Mouse (Mus musculus): ENCODE measurements around the gene Ssr1. TPM values are rescaled to one million over a fixed set of nuclear protein-coding genes. Genes with fewer than 3 reads are reported as not detected.

The Ssr1 gene
- total RNA-seq, 2 experiments from 2014 or later: 46.5 to 52.1 TPM

DNA sequence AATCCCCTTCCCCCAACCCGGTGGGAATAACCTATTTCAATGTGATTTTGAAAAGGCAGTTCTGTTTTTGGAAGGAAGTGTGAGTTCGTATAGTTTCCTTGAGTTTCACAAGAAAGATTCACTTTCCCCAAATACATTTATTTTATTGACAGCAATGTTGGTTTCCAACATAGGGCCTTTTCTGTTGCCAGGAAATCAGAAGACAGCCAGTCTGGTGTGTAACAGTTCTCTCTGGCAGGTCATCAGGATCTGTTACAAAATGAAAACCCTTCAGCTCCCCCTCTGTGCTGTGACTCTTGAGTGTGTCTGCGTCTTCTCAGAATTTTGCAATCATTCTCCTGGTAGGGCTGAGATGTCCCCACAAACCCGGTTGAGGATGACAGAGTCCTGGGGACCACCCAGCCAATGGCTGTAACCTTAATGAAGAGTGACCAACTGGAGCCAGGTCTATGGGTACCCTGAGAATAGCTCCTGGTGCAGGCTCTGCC, 69.5 kb downstream of the Ssr1 start:
- no peak for DNase-seq
- intact Hi-C loops (cut with DNase I): no loop called here

- intact Hi-C loops (cut with DNase I): no loop called here
Observed at GRCm38 (mm10) chr13:37923643-37924460, 70.2 kb downstream of the Ssr1 start.

DNA sequence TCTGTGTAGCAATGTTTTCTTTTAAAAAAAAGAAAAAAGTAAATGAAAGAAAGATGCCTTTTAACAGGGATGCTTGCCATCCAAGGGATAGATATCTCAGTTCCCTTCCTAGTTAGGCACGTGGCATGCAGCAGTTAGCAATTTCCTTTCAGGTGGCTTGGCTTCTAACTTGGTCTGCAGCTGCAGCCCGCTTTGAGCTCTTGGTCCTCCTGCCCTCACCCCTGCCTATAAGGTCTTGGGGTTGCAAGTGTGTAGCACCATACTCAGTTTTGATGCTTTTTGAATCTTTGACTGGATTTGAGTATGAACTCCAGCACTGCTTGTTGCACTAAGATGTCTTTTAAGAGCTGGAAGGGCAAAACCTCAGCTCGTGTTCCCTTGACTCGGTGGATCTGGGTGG, 70.9 kb downstream of the Ssr1 start:
- intact Hi-C loops (cut with DNase I): no loop called here
- no peak for DNase-seq

More at GRCm38 (mm10) chr13:37923643-37924460, 70.2 kb downstream of the Ssr1 start:
- DNase-seq: no peak

- DNase-seq: no peak
- intact Hi-C loops (cut with DNase I): no loop called here
Observed at GRCm38 (mm10) chr13:37920727-37921126, 73.3 kb downstream of the Ssr1 start.

- no peak for DNase-seq
- intact Hi-C loops (cut with DNase I): no loop called here
Observed at GRCm38 (mm10) chr13:37919711-37920277, 74.2 kb downstream of the Ssr1 start.

- intact Hi-C loops (cut with DNase I): no loop called here
- DNase-seq: no peak
Observed at GRCm38 (mm10) chr13:37918336-37919261, 75.4 kb downstream of the Ssr1 start.

Other genes with a start within 250 kb of the Ssr1 start
- 10 to 100 TPM; 50.4 to 54.5 TPM for gene Rreb1, start 215.8 kb downstream of the Ssr1 start, total RNA-seq (2021)
- 10 to 100 TPM; 11.7 to 14.2 TPM for gene Riok1, start 42.8 kb upstream of the Ssr1 start, total RNA-seq (2021)
- gene Cage1, start 42.9 kb upstream of the Ssr1 start, total RNA-seq (2021): 1 to 10 TPM; 1.3 to 1.4 TPM
- 100 to 1,000 TPM; 356 to 362 TPM for gene Dsp, start 157.1 kb upstream of the Ssr1 start, total RNA-seq (2021)
- gene Snrnp48, start 210.7 kb upstream of the Ssr1 start, total RNA-seq (2021): 10 to 100 TPM; 10.7 to 11.0 TPM

Data from heart, postnatal 14 days (tissue).